Mouse (Mus musculus) B cell, adult 67 days (primary cell): Measurements from ENCODE around the gene Phf3. TPM values are rescaled to one million over a fixed set of nuclear protein-coding genes. Genes with fewer than 3 reads are reported as not detected.

Experiments used
- total RNA-seq, 2 experiments: library from RNA; stranded (reverse); gene quantifications; 4 replicates each; pipeline ENCODE4 v1.2.4; 2023

Phf3 gene
- total RNA-seq: 100 to 1,000 TPM; 174 to 180 TPM

DNA sequence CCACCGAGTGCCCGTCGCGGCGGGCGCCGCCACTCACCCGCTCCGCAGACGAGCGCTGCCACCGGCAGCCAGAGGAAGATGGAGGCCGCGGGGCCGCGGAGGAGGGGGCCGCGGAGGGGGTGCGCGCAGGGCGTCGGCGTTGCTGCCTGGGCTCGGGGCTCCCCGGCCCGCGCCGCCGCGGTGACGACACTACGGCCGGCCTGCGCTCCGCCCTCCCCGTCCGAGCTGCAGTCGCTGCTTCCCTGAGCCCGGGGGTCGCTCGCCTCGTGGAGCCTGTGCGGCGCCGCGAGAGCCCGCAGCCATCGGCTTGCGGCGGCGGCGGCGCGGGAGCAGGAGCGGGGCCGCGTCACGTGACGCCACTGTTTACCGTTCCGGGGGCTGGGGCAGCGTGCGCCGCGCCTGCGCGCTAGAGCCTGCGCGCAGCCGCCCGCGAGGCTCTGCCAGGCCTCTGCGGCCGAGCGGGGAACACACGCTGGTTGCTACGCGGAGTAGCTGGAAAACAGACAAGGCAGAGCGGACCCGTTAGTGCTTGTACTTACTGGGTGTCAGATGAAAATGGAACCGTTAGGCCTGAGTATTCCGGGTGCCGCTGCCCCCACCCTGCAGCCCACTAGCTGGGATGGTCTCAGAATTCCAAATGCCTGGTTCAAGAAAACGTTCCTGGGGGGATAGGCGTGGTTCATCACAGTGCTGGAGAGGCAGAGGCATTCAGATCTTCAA, at the start of gene Phf3:
TSS of gene Phf3 (minus strand) at position 381 of the 720 bp plus-strand sequence.

Other genes with a start within 250 kb of the Phf3 start
- not detected for gene AC153137.1, start 104.0 kb upstream of the Phf3 start, total RNA-seq